Mouse (Mus musculus): ENCODE data around the gene Eea1.

GRCm38 (mm10) chr10:95950797-95951196 is 10.3 kb downstream of the Eea1 start:
- TF ChIP-seq CTCF (IDR thresholded peaks at IDR 0.05; ENCODE audit: low read depth, low read length) (no peak), GATA1 (IDR thresholded peaks at IDR 0.05; ENCODE audit: borderline replicate concordance, low read length) (no peak), TAL1 (conservative IDR thresholded peaks at IDR 0.05; ENCODE audit: low read depth, low read length) (no peak)
